Mouse (Mus musculus) heart, postnatal 0 days (tissue): ENCODE data around the gene Supt6. TPM values are rescaled to one million over a fixed set of nuclear protein-coding genes. Genes with fewer than 3 reads are reported as not detected.

Experiments
- ATAC-seq: fragments of 200-750 bp; cut with Nextera tagmentation; 2 replicates; pipeline ENCODE4 v1.8.0; 2017; ENCODE audit warnings: low read depth, moderate number of reproducible peaks, moderate library complexity; ENCODE audit not compliant: insufficient read depth
- DNase-seq: peaks from one replicate; pipeline ENCODE4 v3.0.0-alpha.2; 2016; ENCODE audit warnings: low spot score
- H3K27ac ChIP-seq: fragments of 300-500 bp; sonication (generic); 2 replicates; pipeline ENCODE4 v1.5.1; 2014; ENCODE audit warnings: low read depth, mild to moderate bottlenecking
- H3K27me3 ChIP-seq: fragments of 300-500 bp; sonication (generic); 2 replicates; pipeline ENCODE4 v1.6.1; 2014; ENCODE audit warnings: low read length, mixed read lengths; ENCODE audit not compliant: control insufficient read depth, insufficient read depth
- H3K36me3 ChIP-seq: fragments of 300-500 bp; sonication (generic); replicated peaks from 2 replicates; pipeline ENCODE4 v1.6.1; 2014; ENCODE audit warnings: low read length, mixed read lengths; ENCODE audit not compliant: control insufficient read depth, insufficient read depth
- H3K4me1 ChIP-seq: fragments of 300-500 bp; sonication (generic); 2 replicates; pipeline ENCODE4 v1.6.1; 2014; ENCODE audit warnings: antibody characterized with exemption; ENCODE audit not compliant: control insufficient read depth, insufficient read depth
- H3K4me2 ChIP-seq: fragments of 300-500 bp; sonication (generic); 2 replicates; pipeline ENCODE4 v1.6.1; 2014; ENCODE audit warnings: low read depth, mild to moderate bottlenecking, low read length, moderate library complexity
- H3K4me3 ChIP-seq: fragments of 300-500 bp; sonication (generic); 2 replicates; pipeline ENCODE4 v1.5.1; 2014; ENCODE audit warnings: low read depth, low read length
- H3K9ac ChIP-seq: fragments of 300-500 bp; sonication (generic); replicated peaks from 2 replicates; pipeline ENCODE4 v1.6.1; 2014; ENCODE audit warnings: low read depth, low read length, mixed read lengths
- H3K9me3 ChIP-seq: fragments of 300-500 bp; sonication (generic); replicated peaks from 2 replicates; pipeline ENCODE4 v1.6.1; 2016; ENCODE audit warnings: low read length; ENCODE audit not compliant: control insufficient read depth
- CTCF ChIP-seq: IDR thresholded peaks from 2 replicates; pipeline ENCODE4 v1.5.1; 2016; ENCODE audit warnings: antibody characterized with exemption, control low read depth, low read depth
- EP300 ChIP-seq: IDR thresholded peaks from 2 replicates; pipeline ENCODE4 v1.6.1; 2016; ENCODE audit warnings: antibody characterized with exemption, low read depth
- WGBS: fragments of 180-500 bp; shearing (Covaris S2); extraction: QIAGEN DNeasy Blood & Tissue Kit; methylation state at CpG from one replicate; pipeline ENCODE4 v1.1.7; 2014; 5-methylcytosine and 5-hydroxymethylcytosine counted together
- polyA plus RNA-seq: library from polyadenylated mRNA; unstranded; fragments of >200 nt; fragmentation: Nextera tagmentation; extraction: Ambion mirVana; gene quantifications from 2 replicates; pipeline ENCODE4 v1.2.1, GENCODE M21; 2015
- total RNA-seq: library from RNA; depleted of rRNA; stranded (reverse); fragments of >200 nt; gene quantifications from 2 replicates; pipeline ENCODE4 v1.2.3, GENCODE M21; 2014; ENCODE audit warnings: low replicate concordance

Supt6 gene
- total and polyA plus RNA-seq, 2 experiments from 2014 or later = 7.6 to 12.1 TPM

- ATAC-seq (no peak), DNase-seq (no peak)
- Histone ChIP-seq H3K4me1 (peaks cover 12% of the 10 kb centered on the region), H3K36me3 (peaks cover 29% of the 10 kb centered on the region), H3K4me2 (peak overlapping the region; percentile 83), H3K9me3 (no peaks in the 10 kb centered on the region), H3K27ac (no peak overlapping the region), H3K9ac (no peak overlapping the region), H3K4me3 (peak overlapping the region; percentile 94; the same call in 1 of the 2 replicates), H3K27me3 (no peaks in the 10 kb centered on the region)
- TF ChIP-seq CTCF (no peak), EP300 (no peak)
- WGBS = 53% methylated on average over 10 of the region's 10 CpGs
Observed at GRCm38 (mm10) chr11:78183884-78184514, 61.8 kb downstream of the Supt6 start.

- Histone ChIP-seq H3K36me3 (peaks cover 29% of the 10 kb centered on the region), H3K9me3 (no peaks in the 10 kb centered on the region)
- ATAC-seq = peak; percentile 88
Observed at GRCm38 (mm10) chr11:78182961-78183844, 62.6 kb downstream of the Supt6 start, which contains the start of gene Rpl23a. Gene Rpl23a (minus strand): TSS chr11:78183584.

GRCm38 (mm10) chr11:78182450-78182849 is 63.3 kb downstream of the Supt6 start:
- Histone ChIP-seq H3K4me1 (peaks cover 13% of the 10 kb centered on the region), H3K27me3 (no peaks in the 10 kb centered on the region), H3K9ac (peak overlapping the region; percentile 84), H3K4me2 (peak overlapping the region; percentile 83), H3K36me3 (peaks cover 29% of the 10 kb centered on the region), H3K9me3 (no peaks in the 10 kb centered on the region), H3K4me3 (peak overlapping the region; percentile 94), H3K27ac (peak overlapping the region; percentile 90; the same call in 1 of the 2 replicates)
- DNase-seq = no peak
- WGBS = 3% methylated on average over 7 of the region's 7 CpGs
- no peak for ATAC-seq
- TF ChIP-seq EP300 (no peak), CTCF (no peak)

More at GRCm38 (mm10) chr11:78182961-78183844, 62.6 kb downstream of the Supt6 start, which contains the start of gene Rpl23a:
- peak within 1 kb of the TSS; percentile 83 for H3K4me2 ChIP-seq
- H3K27ac ChIP-seq = peak within 1 kb of the TSS; percentile 90
- peak within 1 kb of the TSS; percentile 84 for H3K9ac ChIP-seq
- H3K4me1 ChIP-seq = peaks cover 12% of the 10 kb centered on the region
- DNase-seq = peak; percentile 99
- TF ChIP-seq CTCF (peak; percentile 29), EP300 (peak; percentile 84)
- WGBS = 1% methylated on average over 38 of the region's 38 CpGs
- H3K4me3 ChIP-seq = peak within 1 kb of the TSS; percentile 94
- no peaks in the 10 kb centered on the region for H3K27me3 ChIP-seq

GRCm38 (mm10) chr11:78181830-78182357 is 63.9 kb downstream of the Supt6 start:
- Histone ChIP-seq H3K9ac (no peak overlapping the region), H3K4me3 (peak overlapping the region; percentile 94), H3K4me1 (peaks cover 17% of the 10 kb centered on the region), H3K36me3 (peaks cover 29% of the 10 kb centered on the region), H3K4me2 (peak overlapping the region; percentile 83), H3K9me3 (no peaks in the 10 kb centered on the region), H3K27ac (no peak overlapping the region), H3K27me3 (no peaks in the 10 kb centered on the region)
- 40% methylated on average over 2 of the region's 2 CpGs for WGBS
- ATAC-seq (no peak), DNase-seq (no peak)
- TF ChIP-seq CTCF (no peak), EP300 (no peak)

- Histone ChIP-seq H3K4me2 (no peak overlapping the region), H3K4me1 (peaks cover 17% of the 10 kb centered on the region), H3K27ac (no peak overlapping the region), H3K9me3 (no peaks in the 10 kb centered on the region), H3K4me3 (no peak overlapping the region), H3K27me3 (no peaks in the 10 kb centered on the region), H3K9ac (no peak overlapping the region), H3K36me3 (peaks cover 29% of the 10 kb centered on the region)
- 68% methylated on average over 6 of the region's 6 CpGs for WGBS
- TF ChIP-seq CTCF (no peak), EP300 (no peak)
- DNase-seq (no peak), ATAC-seq (no peak)
Observed at GRCm38 (mm10) chr11:78180081-78180761, 65.6 kb downstream of the Supt6 start.
